Mouse (Mus musculus): ENCODE data around the gene Gm2115. TPM values are rescaled to one million over a fixed set of nuclear protein-coding genes. Genes with fewer than 3 reads are reported as not detected.

Gene Gm2115
- polyA plus RNA-seq, 1 experiment = 0.11 TPM

GRCm38 (mm10) chr7:84522426-84522825 lies 6.3 kb upstream of the Gm2115 start:
- no peak overlapping the region for H3K4me3 ChIP-seq (ENCODE audit: control insufficient read depth, insufficient read depth, low read length)
- no peaks in the 10 kb centered on the region for H3K36me3 ChIP-seq (ENCODE audit: control insufficient read depth, insufficient read depth, low read length)
- DNase-seq = no peak
- H3K27ac ChIP-seq (ENCODE audit: control insufficient read depth, insufficient read depth, low read length) = no peak overlapping the region
- TF ChIP-seq POLR2A (IDR thresholded peaks at IDR 0.05; ENCODE audit: control insufficient read depth, extremely low read depth, insufficient read depth, low read length, poor library complexity) = no peak
- no peak for TF ChIP-seq CTCF (IDR thresholded peaks at IDR 0.05; ENCODE audit: borderline replicate concordance, control insufficient read depth, extremely low read depth, insufficient read depth, low read length, poor library complexity)
- H3K4me1 ChIP-seq (replicated peaks; ENCODE audit: control insufficient read depth, insufficient read depth, low read length) = no peaks in the 10 kb centered on the region
- no peaks in the 10 kb centered on the region for H3K27me3 ChIP-seq (ENCODE audit: control insufficient read depth, insufficient read depth, low read length)
- 14% methylated on average over 1 of the region's 1 CpGs for WGBS

GRCm38 (mm10) chr7:84526171-84526570 lies 2.6 kb upstream of the Gm2115 start:
- TF ChIP-seq POLR2A (IDR thresholded peaks at IDR 0.05; ENCODE audit: control insufficient read depth, extremely low read depth, insufficient read depth, low read length, poor library complexity) (no peak), CTCF (IDR thresholded peaks at IDR 0.05; ENCODE audit: borderline replicate concordance, control insufficient read depth, extremely low read depth, insufficient read depth, low read length, poor library complexity) (no peak)
- Histone ChIP-seq H3K4me3 (ENCODE audit: control insufficient read depth, insufficient read depth, low read length) (no peak overlapping the region), H3K4me1 (replicated peaks; ENCODE audit: control insufficient read depth, insufficient read depth, low read length) (no peaks in the 10 kb centered on the region), H3K36me3 (ENCODE audit: control insufficient read depth, insufficient read depth, low read length) (no peaks in the 10 kb centered on the region), H3K27me3 (ENCODE audit: control insufficient read depth, insufficient read depth, low read length) (peaks cover 4% of the 10 kb centered on the region; the same call in 1 of the 2 replicates), H3K27ac (ENCODE audit: control insufficient read depth, insufficient read depth, low read length) (no peak overlapping the region)
- WGBS = 47% methylated on average over 1 of the region's 1 CpGs
- DNase-seq = no peak

GRCm38 (mm10) chr7:84532795-84533194 lies 4.0 kb downstream of the Gm2115 start:
- WGBS = 65% methylated on average over 1 of the region's 1 CpGs

GRCm38 (mm10) chr7:84534632-84535031 lies 5.9 kb downstream of the Gm2115 start:
- TF ChIP-seq POLR2A (IDR thresholded peaks at IDR 0.05; ENCODE audit: control insufficient read depth, extremely low read depth, insufficient read depth, low read length, poor library complexity) = no peak
- 81% methylated on average over 3 of the region's 3 CpGs for WGBS

More at GRCm38 (mm10) chr7:84532795-84533194, 4.0 kb downstream of the Gm2115 start:
- Histone ChIP-seq H3K27me3 (ENCODE audit: control insufficient read depth, insufficient read depth, low read length) (peaks cover 4% of the 10 kb centered on the region; the same call in 1 of the 2 replicates), H3K27ac (ENCODE audit: control insufficient read depth, insufficient read depth, low read length) (no peak overlapping the region), H3K4me1 (replicated peaks; ENCODE audit: control insufficient read depth, insufficient read depth, low read length) (no peaks in the 10 kb centered on the region), H3K4me3 (ENCODE audit: control insufficient read depth, insufficient read depth, low read length) (no peak overlapping the region), H3K36me3 (ENCODE audit: control insufficient read depth, insufficient read depth, low read length) (no peaks in the 10 kb centered on the region)
- TF ChIP-seq CTCF (IDR thresholded peaks at IDR 0.05; ENCODE audit: borderline replicate concordance, control insufficient read depth, extremely low read depth, insufficient read depth, low read length, poor library complexity) = no peak
- no peak for TF ChIP-seq POLR2A (IDR thresholded peaks at IDR 0.05; ENCODE audit: control insufficient read depth, extremely low read depth, insufficient read depth, low read length, poor library complexity)
- DNase-seq = no peak

GRCm38 (mm10) chr7:84544946-84545345 lies 16.2 kb downstream of the Gm2115 start:
- WGBS = 73% methylated on average over 4 of the region's 4 CpGs
- no peak for TF ChIP-seq POLR2A (IDR thresholded peaks at IDR 0.05; ENCODE audit: control insufficient read depth, extremely low read depth, insufficient read depth, low read length, poor library complexity)
- no peak for TF ChIP-seq CTCF (IDR thresholded peaks at IDR 0.05; ENCODE audit: borderline replicate concordance, control insufficient read depth, extremely low read depth, insufficient read depth, low read length, poor library complexity)
- H3K27ac ChIP-seq (ENCODE audit: control insufficient read depth, insufficient read depth, low read length) = no peak overlapping the region

More at GRCm38 (mm10) chr7:84534632-84535031, 5.9 kb downstream of the Gm2115 start:
- Histone ChIP-seq H3K4me1 (replicated peaks; ENCODE audit: control insufficient read depth, insufficient read depth, low read length) (no peaks in the 10 kb centered on the region), H3K27ac (ENCODE audit: control insufficient read depth, insufficient read depth, low read length) (no peak overlapping the region), H3K27me3 (ENCODE audit: control insufficient read depth, insufficient read depth, low read length) (no peaks in the 10 kb centered on the region), H3K36me3 (ENCODE audit: control insufficient read depth, insufficient read depth, low read length) (no peaks in the 10 kb centered on the region), H3K4me3 (ENCODE audit: control insufficient read depth, insufficient read depth, low read length) (no peak overlapping the region)
- DNase-seq = no peak

GRCm38 (mm10) chr7:84546667-84547066 lies 17.9 kb downstream of the Gm2115 start:
- H3K4me1 ChIP-seq (replicated peaks; ENCODE audit: control insufficient read depth, insufficient read depth, low read length) = no peaks in the 10 kb centered on the region
- no peak for DNase-seq
- TF ChIP-seq CTCF (IDR thresholded peaks at IDR 0.05; ENCODE audit: borderline replicate concordance, control insufficient read depth, extremely low read depth, insufficient read depth, low read length, poor library complexity) = no peak
- TF ChIP-seq POLR2A (IDR thresholded peaks at IDR 0.05; ENCODE audit: control insufficient read depth, extremely low read depth, insufficient read depth, low read length, poor library complexity) = no peak
- no peaks in the 10 kb centered on the region for H3K36me3 ChIP-seq (ENCODE audit: control insufficient read depth, insufficient read depth, low read length)
- WGBS = 46% methylated on average over 4 of the region's 4 CpGs
- H3K27me3 ChIP-seq (ENCODE audit: control insufficient read depth, insufficient read depth, low read length) = no peaks in the 10 kb centered on the region
- H3K27ac ChIP-seq (ENCODE audit: control insufficient read depth, insufficient read depth, low read length) = no peak overlapping the region
- no peak overlapping the region for H3K4me3 ChIP-seq (ENCODE audit: control insufficient read depth, insufficient read depth, low read length)

More at GRCm38 (mm10) chr7:84544946-84545345, 16.2 kb downstream of the Gm2115 start:
- Histone ChIP-seq H3K4me1 (replicated peaks; ENCODE audit: control insufficient read depth, insufficient read depth, low read length) (no peaks in the 10 kb centered on the region), H3K36me3 (ENCODE audit: control insufficient read depth, insufficient read depth, low read length) (no peaks in the 10 kb centered on the region), H3K4me3 (ENCODE audit: control insufficient read depth, insufficient read depth, low read length) (no peak overlapping the region), H3K27me3 (ENCODE audit: control insufficient read depth, insufficient read depth, low read length) (no peaks in the 10 kb centered on the region)
- no peak for DNase-seq

- no peak overlapping the region for H3K27ac ChIP-seq (ENCODE audit: control insufficient read depth, insufficient read depth, low read length)
- no peak overlapping the region for H3K4me3 ChIP-seq (ENCODE audit: control insufficient read depth, insufficient read depth, low read length)
- TF ChIP-seq CTCF (IDR thresholded peaks at IDR 0.05; ENCODE audit: borderline replicate concordance, control insufficient read depth, extremely low read depth, insufficient read depth, low read length, poor library complexity) (no peak), POLR2A (IDR thresholded peaks at IDR 0.05; ENCODE audit: control insufficient read depth, extremely low read depth, insufficient read depth, low read length, poor library complexity) (no peak)
- H3K27me3 ChIP-seq (ENCODE audit: control insufficient read depth, insufficient read depth, low read length) = no peaks in the 10 kb centered on the region
- no peak for DNase-seq
- no peaks in the 10 kb centered on the region for H3K36me3 ChIP-seq (ENCODE audit: control insufficient read depth, insufficient read depth, low read length)
- WGBS = 82% methylated on average over 2 of the region's 2 CpGs
- H3K4me1 ChIP-seq (replicated peaks; ENCODE audit: control insufficient read depth, insufficient read depth, low read length) = no peaks in the 10 kb centered on the region
Observed at GRCm38 (mm10) chr7:84551472-84551871, 22.7 kb downstream of the Gm2115 start.

All from thymus, adult 2 months (tissue).